Mouse (Mus musculus) pancreas, adult 10 weeks (tissue): ENCODE results near the gene Sumo1. TPM values are rescaled to one million over a fixed set of nuclear protein-coding genes. Genes with fewer than 3 reads are reported as not detected.

Experiments
- polyA plus RNA-seq: library from polyadenylated mRNA; stranded (reverse); fragments of 350-450 nt; fragmentation: Illumina TruSeq; extraction: RNeasy Lipid Tissue Mini Kit (QIAGEN cat#74804); gene quantifications from one replicate; pipeline ENCODE4 v1.2.3, GENCODE M21; 2015; ENCODE audit warnings: low read depth, low replicate concordance; ENCODE audit not compliant: insufficient read depth

Sumo1 gene
- polyA plus RNA-seq, result 26.0 TPM

GRCm38 (mm10) chr1:59670641-59671168 is at the start of gene Sumo1:
Gene Sumo1 (minus strand): TSS chr1:59670834.

GRCm38 (mm10) chr1:59684819-59685755 is 14.5 kb upstream of the Sumo1 start, which contains the start of gene Nop58:
Gene Nop58 (plus strand): TSS chr1:59684971.

Other genes with a start within 250 kb of the Sumo1 start
- 1.5 TPM for gene Fzd7, start 188.4 kb downstream of the Sumo1 start, polyA plus RNA-seq
- gene Gm973, start 154.6 kb downstream of the Sumo1 start, polyA plus RNA-seq, result not detected
- 22.2 TPM for gene Nop58, start 14.1 kb upstream of the Sumo1 start, polyA plus RNA-seq
- 7.6 TPM for gene Bmpr2, start 92.6 kb upstream of the Sumo1 start, polyA plus RNA-seq
- 4.3 TPM for gene Fam117b, start 242.2 kb upstream of the Sumo1 start, polyA plus RNA-seq